Mouse (Mus musculus): ENCODE data around the gene Ajm1. TPM values are rescaled to one million over a fixed set of nuclear protein-coding genes. Genes with fewer than 3 reads are reported as not detected.
"Not testable (repeated sequence)": the region's sequence is repeated elsewhere in the genome, so short reads cannot be mapped to it uniquely, and the experiment has no call there.

The Ajm1 gene
- polyA plus RNA-seq, 1 experiment from 2014 or later = 0.25 TPM

GRCm38 (mm10) chr2:25556296-25556695 lies 25.3 kb downstream of the Ajm1 start:
- Histone ChIP-seq H3K27ac (replicated peaks; ENCODE audit: low read depth, low read length) (no peak overlapping the region), H3K4me1 (ENCODE audit: control insufficient read depth, insufficient read depth, low read length) (no peaks in the 10 kb centered on the region), H3K9ac (replicated peaks; ENCODE audit: low read length) (no peak overlapping the region), H3K4me2 (ENCODE audit: low read depth, low read length) (no peak overlapping the region), H3K27me3 (ENCODE audit: control insufficient read depth, insufficient read depth, low read length) (no peaks in the 10 kb centered on the region), H3K4me3 (ENCODE audit: low read depth, low read length) (no peak overlapping the region), H3K36me3 (replicated peaks; ENCODE audit: control insufficient read depth, insufficient read depth, low read depth, low read length) (no peaks in the 10 kb centered on the region; the same call in 1 of the 2 replicates), H3K9me3 (replicated peaks; ENCODE audit: control insufficient read depth, low read length) (no peaks in the 10 kb centered on the region)
- no peak for DNase-seq (ENCODE audit: low spot score)
- ATAC-seq (replicated peaks; ENCODE audit: insufficient number of reproducible peaks, low FRiP score, low TSS enrichment, low read depth) = no peak
- 67% methylated on average over 1 of the region's 1 CpGs for WGBS

- not testable (repeated sequence) for H3K27ac ChIP-seq (replicated peaks; ENCODE audit: low read depth, low read length); H3K36me3 ChIP-seq (replicated peaks; ENCODE audit: control insufficient read depth, insufficient read depth, low read depth, low read length); H3K9ac ChIP-seq (replicated peaks; ENCODE audit: low read length); H3K4me1 ChIP-seq (ENCODE audit: control insufficient read depth, insufficient read depth, low read length); H3K4me3 ChIP-seq (ENCODE audit: low read depth, low read length); DNase-seq (ENCODE audit: low spot score); H3K27me3 ChIP-seq (ENCODE audit: control insufficient read depth, insufficient read depth, low read length); H3K4me2 ChIP-seq (ENCODE audit: low read depth, low read length); H3K9me3 ChIP-seq (replicated peaks; ENCODE audit: control insufficient read depth, low read length); ATAC-seq (replicated peaks; ENCODE audit: insufficient number of reproducible peaks, low FRiP score, low TSS enrichment, low read depth)
- WGBS = 33% methylated on average over 2 of the region's 2 CpGs
Measured at GRCm38 (mm10) chr2:25555479-25555878, 26.1 kb downstream of the Ajm1 start.

GRCm38 (mm10) chr2:25553171-25553786 lies 28.3 kb downstream of the Ajm1 start:
- H3K4me1 ChIP-seq (ENCODE audit: control insufficient read depth, insufficient read depth, low read length); H3K9ac ChIP-seq (replicated peaks; ENCODE audit: low read length); H3K27ac ChIP-seq (replicated peaks; ENCODE audit: low read depth, low read length); DNase-seq (ENCODE audit: low spot score); H3K4me2 ChIP-seq (ENCODE audit: low read depth, low read length); H3K36me3 ChIP-seq (replicated peaks; ENCODE audit: control insufficient read depth, insufficient read depth, low read depth, low read length); H3K27me3 ChIP-seq (ENCODE audit: control insufficient read depth, insufficient read depth, low read length); ATAC-seq (replicated peaks; ENCODE audit: insufficient number of reproducible peaks, low FRiP score, low TSS enrichment, low read depth); H3K4me3 ChIP-seq (ENCODE audit: low read depth, low read length); H3K9me3 ChIP-seq (replicated peaks; ENCODE audit: control insufficient read depth, low read length): not testable (repeated sequence)
- 89% methylated on average over 4 of the region's 4 CpGs for WGBS

- H3K27me3 ChIP-seq (ENCODE audit: control insufficient read depth, insufficient read depth, low read length) = no peaks in the 10 kb centered on the region
- 34% methylated on average over 5 of the region's 5 CpGs for WGBS
- DNase-seq (ENCODE audit: low spot score) (peak; percentile 53), ATAC-seq (replicated peaks; ENCODE audit: insufficient number of reproducible peaks, low FRiP score, low TSS enrichment, low read depth) (no peak)
- H3K9ac ChIP-seq (replicated peaks; ENCODE audit: low read length) = no peak overlapping the region
- H3K4me1 ChIP-seq (ENCODE audit: control insufficient read depth, insufficient read depth, low read length) = no peaks in the 10 kb centered on the region
- no peak overlapping the region for H3K4me2 ChIP-seq (ENCODE audit: low read depth, low read length)
- H3K27ac ChIP-seq (replicated peaks; ENCODE audit: low read depth, low read length) = no peak overlapping the region
- H3K4me3 ChIP-seq (ENCODE audit: low read depth, low read length) = no peak overlapping the region
- no peaks in the 10 kb centered on the region for H3K9me3 ChIP-seq (replicated peaks; ENCODE audit: control insufficient read depth, low read length)
- no peaks in the 10 kb centered on the region for H3K36me3 ChIP-seq (replicated peaks; ENCODE audit: control insufficient read depth, insufficient read depth, low read depth, low read length)
Measured at GRCm38 (mm10) chr2:25551186-25551585, 30.4 kb downstream of the Ajm1 start.

GRCm38 (mm10) chr2:25549021-25549991 lies 32.3 kb downstream of the Ajm1 start:
- WGBS = 79% methylated on average over 9 of the region's 9 CpGs
- DNase-seq (ENCODE audit: low spot score) = no peak
- ATAC-seq (replicated peaks; ENCODE audit: insufficient number of reproducible peaks, low FRiP score, low TSS enrichment, low read depth) = no peak
- no peak overlapping the region for H3K9ac ChIP-seq (replicated peaks; ENCODE audit: low read length)
- no peak overlapping the region for H3K27ac ChIP-seq (replicated peaks; ENCODE audit: low read depth, low read length)
- no peaks in the 10 kb centered on the region for H3K27me3 ChIP-seq (ENCODE audit: control insufficient read depth, insufficient read depth, low read length)
- no peaks in the 10 kb centered on the region for H3K36me3 ChIP-seq (replicated peaks; ENCODE audit: control insufficient read depth, insufficient read depth, low read depth, low read length)
- no peak overlapping the region for H3K4me2 ChIP-seq (ENCODE audit: low read depth, low read length)
- no peaks in the 10 kb centered on the region; the same call in 1 of the 2 replicates for H3K4me1 ChIP-seq (ENCODE audit: control insufficient read depth, insufficient read depth, low read length)
- no peak overlapping the region for H3K4me3 ChIP-seq (ENCODE audit: low read depth, low read length)
- H3K9me3 ChIP-seq (replicated peaks; ENCODE audit: control insufficient read depth, low read length) = no peaks in the 10 kb centered on the region

- H3K4me3 ChIP-seq (ENCODE audit: low read depth, low read length) = peak within 1 kb of the TSS; percentile 64
- H3K4me2 ChIP-seq (ENCODE audit: low read depth, low read length) = peak within 1 kb of the TSS; percentile 82
- peak within 1 kb of the TSS; percentile 78 for H3K9ac ChIP-seq (replicated peaks; ENCODE audit: low read length)
- no peaks in the 10 kb centered on the region; the same call in 1 of the 2 replicates for H3K4me1 ChIP-seq (ENCODE audit: control insufficient read depth, insufficient read depth, low read length)
- H3K27me3 ChIP-seq (ENCODE audit: control insufficient read depth, insufficient read depth, low read length) = no peaks in the 10 kb centered on the region
- WGBS = 3% methylated on average over 48 of the region's 48 CpGs
- H3K27ac ChIP-seq (replicated peaks; ENCODE audit: low read depth, low read length) = peak within 1 kb of the TSS; percentile 62
- peak; percentile 99 for DNase-seq (ENCODE audit: low spot score)
- peak; percentile 99 for ATAC-seq (replicated peaks; ENCODE audit: insufficient number of reproducible peaks, low FRiP score, low TSS enrichment, low read depth)
- no peaks in the 10 kb centered on the region for H3K36me3 ChIP-seq (replicated peaks; ENCODE audit: control insufficient read depth, insufficient read depth, low read depth, low read length)
- H3K9me3 ChIP-seq (replicated peaks; ENCODE audit: control insufficient read depth, low read length) = no peaks in the 10 kb centered on the region
Measured at GRCm38 (mm10) chr2:25546811-25547491, 34.6 kb downstream of the Ajm1 start, which contains the start of gene Traf2. Traf2 (minus strand) TSS chr2:25546940.

GRCm38 (mm10) chr2:25545996-25546810 lies 35.4 kb downstream of the Ajm1 start:
- no peaks in the 10 kb centered on the region for H3K36me3 ChIP-seq (replicated peaks; ENCODE audit: control insufficient read depth, insufficient read depth, low read depth, low read length)
- WGBS = 8% methylated on average over 43 of the region's 43 CpGs
- no peaks in the 10 kb centered on the region for H3K27me3 ChIP-seq (ENCODE audit: control insufficient read depth, insufficient read depth, low read length)
- DNase-seq (ENCODE audit: low spot score) (no peak), ATAC-seq (replicated peaks; ENCODE audit: insufficient number of reproducible peaks, low FRiP score, low TSS enrichment, low read depth) (peak; percentile 63; the same call in 1 of the 2 replicates)
- peak overlapping the region; percentile 64 for H3K4me3 ChIP-seq (ENCODE audit: low read depth, low read length)
- peak overlapping the region; percentile 82 for H3K4me2 ChIP-seq (ENCODE audit: low read depth, low read length)
- H3K27ac ChIP-seq (replicated peaks; ENCODE audit: low read depth, low read length) = peak overlapping the region; percentile 62
- H3K9ac ChIP-seq (replicated peaks; ENCODE audit: low read length) = peak overlapping the region; percentile 78
- no peaks in the 10 kb centered on the region; the same call in 1 of the 2 replicates for H3K4me1 ChIP-seq (ENCODE audit: control insufficient read depth, insufficient read depth, low read length)
- no peaks in the 10 kb centered on the region for H3K9me3 ChIP-seq (replicated peaks; ENCODE audit: control insufficient read depth, low read length)
